Mouse (Mus musculus) heart, embryonic 12.5 days (tissue): ENCODE results near the gene Ghr. TPM values are rescaled to one million over a fixed set of nuclear protein-coding genes. Genes with fewer than 3 reads are reported as not detected.

ENCODE experiments used
- ATAC-seq: fragments of 200-750 bp; cut with Nextera tagmentation; 2 replicates; pipeline ENCODE4 v1.8.0; 2017; ENCODE audit warnings: moderate TSS enrichment, moderate library complexity; ENCODE audit not compliant: insufficient number of reproducible peaks, low FRiP score
- H3K27ac ChIP-seq: fragments of 300-500 bp; sonication (generic); 2 replicates; pipeline ENCODE4 v1.5.1; 2016; ENCODE audit warnings: mild to moderate bottlenecking, moderate library complexity; ENCODE audit not compliant: poor library complexity, severe bottlenecking
- H3K27me3 ChIP-seq: fragments of 300-500 bp; sonication (generic); replicated peaks from 2 replicates; pipeline ENCODE4 v1.6.1; 2016; ENCODE audit warnings: mild to moderate bottlenecking, moderate library complexity
- H3K36me3 ChIP-seq: fragments of 300-500 bp; sonication (generic); 2 replicates; pipeline ENCODE4 v1.6.1; 2016; ENCODE audit warnings: mild to moderate bottlenecking, moderate library complexity
- H3K4me1 ChIP-seq: fragments of 300-500 bp; sonication (generic); replicated peaks from 2 replicates; pipeline ENCODE4 v1.6.1; 2016; ENCODE audit warnings: mild to moderate bottlenecking
- H3K4me2 ChIP-seq: fragments of 300-500 bp; sonication (generic); 2 replicates; pipeline ENCODE4 v1.6.1; 2016; ENCODE audit warnings: mild to moderate bottlenecking, moderate library complexity
- H3K4me3 ChIP-seq: fragments of 300-500 bp; sonication (generic); 2 replicates; pipeline ENCODE4 v1.5.1; 2016; ENCODE audit warnings: mild to moderate bottlenecking
- H3K9ac ChIP-seq: fragments of 300-500 bp; sonication (generic); 2 replicates; pipeline ENCODE4 v1.6.1; 2016; ENCODE audit warnings: mild to moderate bottlenecking, moderate library complexity
- H3K9me3 ChIP-seq: fragments of 300-500 bp; sonication (generic); replicated peaks from 2 replicates; pipeline ENCODE4 v1.6.1; 2016; ENCODE audit warnings: mild to moderate bottlenecking, moderate library complexity
- WGBS: fragments of 180-500 bp; shearing (Covaris S2); methylation state at CpG from one replicate; pipeline ENCODE4 v1.1.7; 2016; 5-methylcytosine and 5-hydroxymethylcytosine counted together
- polyA plus RNA-seq: library from polyadenylated mRNA; unstranded; fragments of >200 nt; fragmentation: Nextera tagmentation; extraction: Ambion mirVana; gene quantifications from 2 replicates; pipeline ENCODE4 v1.2.1, GENCODE M21; 2016

Ghr gene
- polyA plus RNA-seq, 1 experiment from 2014 or later = 68.8 TPM

DNA sequence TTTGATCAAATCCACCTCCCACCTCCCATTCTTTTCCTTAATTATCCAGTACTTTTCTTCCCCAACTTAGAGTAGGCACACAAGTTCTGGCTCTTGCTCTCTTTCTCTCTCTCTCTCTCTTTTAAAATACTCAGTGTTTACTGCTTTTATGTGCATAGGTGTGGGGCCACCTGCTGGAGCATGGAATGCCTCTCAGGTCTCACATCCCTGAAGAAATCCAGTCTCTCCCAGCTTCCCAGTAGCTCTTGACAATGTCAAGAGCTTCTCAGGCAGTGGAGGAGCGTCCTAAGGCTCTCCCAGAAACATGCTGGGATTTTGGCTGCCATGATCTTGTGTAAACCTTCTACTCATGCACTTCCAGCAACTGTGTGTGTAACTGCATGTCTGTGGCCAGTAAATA, 253.0 kb downstream of the Ghr start:
- Histone ChIP-seq H3K36me3 (peaks cover 18% of the 10 kb centered on the region), H3K9me3 (no peaks in the 10 kb centered on the region), H3K4me2 (no peak overlapping the region), H3K27ac (no peak overlapping the region), H3K4me3 (no peak overlapping the region), H3K27me3 (no peaks in the 10 kb centered on the region), H3K9ac (no peak overlapping the region), H3K4me1 (no peaks in the 10 kb centered on the region)
- no peak for ATAC-seq
- 62% methylated on average over 1 of the region's 1 CpGs for WGBS

DNA sequence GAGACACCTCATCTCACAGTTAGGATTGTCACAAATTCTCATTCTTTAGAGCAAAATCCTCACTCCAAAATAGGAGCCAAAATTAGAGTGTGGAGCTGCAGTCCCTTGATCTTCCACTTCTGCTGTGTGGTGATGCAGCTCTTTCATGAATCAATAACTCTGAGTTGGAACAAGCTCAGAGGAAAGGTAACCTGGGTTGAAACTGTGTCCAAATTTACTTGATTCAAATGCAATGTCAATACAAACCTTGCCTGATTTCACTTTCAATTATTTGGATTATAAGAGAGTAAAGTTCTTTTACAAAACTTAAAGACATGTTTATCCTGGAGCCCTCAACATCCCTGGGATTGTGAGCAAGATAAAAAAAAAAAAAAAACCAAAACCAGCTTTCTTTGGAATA, 260.3 kb downstream of the Ghr start:
- Histone ChIP-seq H3K27me3 (no peaks in the 10 kb centered on the region), H3K4me3 (no peak overlapping the region), H3K27ac (no peak overlapping the region), H3K4me1 (no peaks in the 10 kb centered on the region), H3K9ac (no peak overlapping the region), H3K36me3 (peaks cover 15% of the 10 kb centered on the region), H3K4me2 (no peak overlapping the region), H3K9me3 (no peaks in the 10 kb centered on the region)
- no peak for ATAC-seq

DNA sequence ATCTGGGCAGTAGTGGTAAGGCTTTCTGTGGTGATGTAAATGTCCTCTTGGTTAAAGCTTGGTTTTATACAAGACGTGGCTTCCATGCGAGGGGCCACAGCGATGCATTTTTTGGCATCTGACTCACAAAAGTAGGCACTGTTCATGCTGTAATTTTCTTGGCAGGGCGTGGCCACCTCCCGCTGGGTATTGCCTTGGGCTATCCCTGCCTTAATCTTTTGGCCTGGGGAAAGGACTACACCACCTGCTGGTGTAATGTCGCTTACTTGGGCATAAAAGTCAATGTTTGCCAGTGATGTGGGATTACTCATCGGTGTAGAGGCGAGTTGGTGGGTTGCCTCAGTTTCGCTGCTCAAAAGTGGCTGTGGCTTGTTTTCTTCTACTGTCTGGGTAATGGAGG, 263.4 kb downstream of the Ghr start:
- Histone ChIP-seq H3K4me3 (no peak overlapping the region), H3K9me3 (no peaks in the 10 kb centered on the region), H3K4me2 (no peak overlapping the region), H3K4me1 (no peaks in the 10 kb centered on the region), H3K27me3 (no peaks in the 10 kb centered on the region), H3K27ac (no peak overlapping the region), H3K36me3 (peaks cover 10% of the 10 kb centered on the region), H3K9ac (no peak overlapping the region)
- WGBS = 87% methylated on average over 9 of the region's 9 CpGs
- ATAC-seq = no peak

DNA sequence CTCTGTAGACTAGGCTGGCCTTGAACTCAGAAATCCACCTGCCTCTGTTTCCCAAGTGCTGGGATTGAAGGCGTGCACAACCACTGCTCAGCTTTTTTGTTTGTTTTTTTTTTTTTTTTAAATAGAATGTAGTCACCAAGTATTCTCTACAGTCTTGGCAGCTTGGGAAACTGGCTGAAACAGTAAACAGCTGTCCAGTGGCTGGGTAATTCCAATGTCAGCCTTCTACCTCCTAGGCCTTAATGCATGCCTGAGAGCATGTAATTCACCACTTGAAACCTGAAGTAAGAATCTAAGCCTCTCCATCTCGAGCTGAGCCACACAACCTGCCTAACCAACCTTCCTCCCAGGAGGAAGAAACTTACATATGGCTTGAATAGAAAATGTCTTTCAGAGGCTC, 266.7 kb downstream of the Ghr start:
- WGBS = 84% methylated on average over 2 of the region's 2 CpGs
- Histone ChIP-seq H3K27ac (no peak overlapping the region), H3K9ac (no peak overlapping the region), H3K4me1 (0 out of 2 replicates have a peak, but pooled peaks cover 4% of the 10 kb centered on the region), H3K4me3 (no peak overlapping the region), H3K27me3 (no peaks in the 10 kb centered on the region), H3K9me3 (no peaks in the 10 kb centered on the region), H3K4me2 (no peak overlapping the region), H3K36me3 (peaks cover 10% of the 10 kb centered on the region)
- no peak for ATAC-seq

DNA sequence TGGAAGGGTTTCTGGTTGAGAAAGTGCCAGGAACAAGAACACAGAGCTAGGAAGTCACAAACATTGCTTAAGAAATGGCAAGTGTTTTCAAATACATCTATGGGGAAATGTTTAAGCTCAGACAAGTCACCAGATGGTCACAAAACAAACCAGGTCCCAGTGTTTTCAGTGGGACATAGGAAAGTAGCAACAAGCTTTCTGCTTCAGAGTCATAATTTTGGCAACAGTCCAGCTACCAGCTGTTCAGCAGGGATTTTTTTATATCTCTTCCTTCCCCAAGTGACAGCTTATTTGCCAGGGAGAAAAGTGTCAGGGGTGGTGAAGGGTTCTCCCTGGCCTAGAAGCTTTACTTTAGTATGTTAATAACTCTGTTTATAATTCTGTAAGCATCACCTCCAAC, 270.4 kb downstream of the Ghr start:
- Histone ChIP-seq H3K9me3 (no peaks in the 10 kb centered on the region), H3K27ac (no peak overlapping the region), H3K4me1 (0 out of 2 replicates have a peak, but pooled peaks cover 4% of the 10 kb centered on the region), H3K9ac (no peak overlapping the region), H3K4me3 (no peak overlapping the region), H3K27me3 (no peaks in the 10 kb centered on the region), H3K36me3 (no peaks in the 10 kb centered on the region; the same call in 1 of the 2 replicates), H3K4me2 (no peak overlapping the region)
- ATAC-seq = no peak

- 84% methylated on average over 3 of the region's 3 CpGs for WGBS
Observed at GRCm38 (mm10) chr15:3309856-3310255, 273.4 kb downstream of the Ghr start.

DNA sequence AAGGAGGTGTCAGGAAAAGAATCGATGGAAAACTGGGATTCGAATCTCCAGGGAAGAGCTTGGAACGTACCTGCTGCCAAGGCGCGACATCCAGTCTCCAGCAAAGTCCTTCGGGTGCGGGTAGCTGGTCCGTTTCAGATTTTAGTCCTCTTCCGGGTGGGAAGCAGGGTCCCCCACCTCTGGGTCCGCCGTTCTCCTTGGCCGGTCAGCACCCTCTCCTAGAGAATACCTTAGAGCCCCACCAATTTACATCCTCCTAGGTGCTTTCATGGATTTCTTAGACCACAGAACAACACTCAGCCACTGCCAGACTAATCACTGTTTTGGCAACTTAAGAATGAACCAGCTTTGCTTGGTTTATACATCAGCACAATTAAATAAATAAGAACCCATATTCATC, 279.9 kb downstream of the Ghr start, which contains the start of gene Ccdc152:
Ccdc152 (minus strand) TSS at position 101 of the 400 bp plus-strand sequence.
- no peak within 1 kb of the TSS for H3K4me2 ChIP-seq
- H3K4me3 ChIP-seq = no peak within 1 kb of the TSS
- no peak within 1 kb of the TSS for H3K9ac ChIP-seq
- ATAC-seq = no peak
- H3K27ac ChIP-seq = no peak within 1 kb of the TSS
- 81% methylated on average over 12 of the region's 12 CpGs for WGBS
- no peaks in the 10 kb centered on the region for H3K27me3 ChIP-seq
- H3K36me3 ChIP-seq = no peaks in the 10 kb centered on the region
- H3K4me1 ChIP-seq = no peaks in the 10 kb centered on the region
- H3K9me3 ChIP-seq = no peaks in the 10 kb centered on the region

More at GRCm38 (mm10) chr15:3309856-3310255, 273.4 kb downstream of the Ghr start:
- H3K27me3 ChIP-seq = no peaks in the 10 kb centered on the region
- 0 out of 2 replicates have a peak, but pooled peaks cover 4% of the 10 kb centered on the region for H3K4me1 ChIP-seq
- no peak overlapping the region for H3K9ac ChIP-seq
- no peak overlapping the region for H3K4me3 ChIP-seq
- H3K27ac ChIP-seq = no peak overlapping the region
- H3K4me2 ChIP-seq = no peak overlapping the region
- ATAC-seq = no peak
- no peaks in the 10 kb centered on the region for H3K9me3 ChIP-seq
- no peaks in the 10 kb centered on the region for H3K36me3 ChIP-seq

DNA sequence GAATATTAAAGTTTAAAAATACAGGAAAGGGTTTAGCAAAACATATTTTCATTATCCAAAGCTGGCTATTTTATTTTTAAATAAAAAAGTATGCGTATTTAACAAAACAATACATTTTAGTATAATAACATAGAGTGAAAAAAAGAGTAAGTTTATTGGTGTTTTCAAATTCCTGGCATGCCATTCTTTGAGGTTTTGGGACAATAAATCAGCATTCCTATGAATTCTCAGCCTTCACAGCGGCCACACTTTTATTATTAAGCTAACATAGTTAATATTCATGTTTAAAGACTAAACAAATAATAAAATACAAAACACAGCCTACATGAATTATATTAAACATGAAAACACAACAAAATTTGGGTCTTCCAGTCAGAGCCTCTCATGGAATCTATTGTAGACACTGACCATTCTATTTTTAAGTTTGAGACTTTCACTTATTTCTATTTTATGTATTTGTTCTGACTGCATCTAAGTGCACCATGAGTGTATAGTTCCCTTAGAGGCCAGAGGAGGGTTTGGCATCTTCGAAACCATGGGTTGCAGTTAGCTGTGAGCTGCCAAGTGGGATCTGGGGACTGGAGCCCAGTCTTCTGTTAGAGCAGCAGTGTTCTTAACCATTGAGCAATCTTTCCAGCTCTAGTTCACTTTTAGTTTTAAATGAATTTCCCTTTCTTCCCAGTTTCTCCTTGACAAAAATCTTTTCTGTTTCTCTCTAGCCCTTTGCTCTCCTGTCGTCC, 282.8 kb downstream of the Ghr start:
- Histone ChIP-seq H3K4me1 (no peaks in the 10 kb centered on the region), H3K9me3 (no peaks in the 10 kb centered on the region), H3K4me3 (no peak overlapping the region), H3K4me2 (no peak overlapping the region), H3K9ac (no peak overlapping the region), H3K27me3 (no peaks in the 10 kb centered on the region), H3K27ac (no peak overlapping the region), H3K36me3 (no peaks in the 10 kb centered on the region)
- no peak for ATAC-seq
- 71% methylated on average over 4 of the region's 4 CpGs for WGBS

DNA sequence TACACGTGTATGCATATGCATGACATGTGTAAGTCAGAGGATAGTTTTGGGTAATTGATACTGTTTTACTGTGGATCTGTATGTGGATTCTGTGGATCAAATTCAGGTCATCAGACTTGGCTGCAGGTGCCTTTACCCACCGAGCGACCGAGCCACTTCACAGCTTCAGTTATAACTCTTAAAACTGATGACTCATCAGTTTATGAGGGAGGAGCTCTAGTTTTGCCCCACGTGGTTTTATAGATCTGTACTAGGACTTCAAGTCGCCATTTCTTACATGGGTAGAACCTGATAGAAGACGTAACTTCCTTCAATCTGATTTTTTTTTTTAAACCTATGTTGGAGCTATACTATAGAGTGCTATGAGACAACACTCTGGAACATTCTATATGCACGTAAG, 285.7 kb downstream of the Ghr start:
- H3K9me3 ChIP-seq = no peaks in the 10 kb centered on the region
- no peak overlapping the region for H3K4me3 ChIP-seq
- no peak overlapping the region for H3K9ac ChIP-seq
- H3K36me3 ChIP-seq = no peaks in the 10 kb centered on the region
- no peaks in the 10 kb centered on the region for H3K27me3 ChIP-seq
- no peak overlapping the region for H3K4me2 ChIP-seq
- H3K27ac ChIP-seq = no peak overlapping the region
- no peaks in the 10 kb centered on the region for H3K4me1 ChIP-seq
- no peak for ATAC-seq
- 80% methylated on average over 8 of the region's 8 CpGs for WGBS

DNA sequence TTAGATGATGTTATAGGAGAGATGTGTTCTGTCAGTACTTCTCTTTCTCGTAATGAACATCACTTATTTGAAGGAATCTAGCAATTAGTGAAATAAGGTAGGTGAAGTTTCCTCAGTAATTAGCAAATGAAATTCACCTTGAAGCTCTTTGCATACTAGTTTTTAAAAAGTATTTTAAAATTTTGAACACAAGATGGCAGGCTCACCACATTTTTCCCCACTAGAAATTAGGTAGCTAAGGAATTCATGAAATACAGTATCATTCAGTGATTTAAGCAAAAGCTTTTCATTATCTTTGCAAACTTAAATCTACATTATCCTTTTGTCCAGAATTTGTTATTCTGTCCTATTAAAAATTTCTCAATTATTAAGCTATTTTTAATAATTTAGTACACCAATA, 287.3 kb downstream of the Ghr start:
- 70% methylated on average over 1 of the region's 1 CpGs for WGBS
- H3K4me1 ChIP-seq = no peaks in the 10 kb centered on the region
- no peaks in the 10 kb centered on the region for H3K27me3 ChIP-seq
- H3K36me3 ChIP-seq = no peaks in the 10 kb centered on the region
- no peak for ATAC-seq
- no peak overlapping the region for H3K9ac ChIP-seq
- H3K27ac ChIP-seq = no peak overlapping the region
- H3K4me3 ChIP-seq = no peak overlapping the region
- no peaks in the 10 kb centered on the region for H3K9me3 ChIP-seq
- no peak overlapping the region for H3K4me2 ChIP-seq

GRCm38 (mm10) chr15:3293477-3293876, 289.8 kb downstream of the Ghr start:
- no peaks in the 10 kb centered on the region for H3K9me3 ChIP-seq
- no peak for ATAC-seq
- 42% methylated on average over 1 of the region's 1 CpGs for WGBS

DNA sequence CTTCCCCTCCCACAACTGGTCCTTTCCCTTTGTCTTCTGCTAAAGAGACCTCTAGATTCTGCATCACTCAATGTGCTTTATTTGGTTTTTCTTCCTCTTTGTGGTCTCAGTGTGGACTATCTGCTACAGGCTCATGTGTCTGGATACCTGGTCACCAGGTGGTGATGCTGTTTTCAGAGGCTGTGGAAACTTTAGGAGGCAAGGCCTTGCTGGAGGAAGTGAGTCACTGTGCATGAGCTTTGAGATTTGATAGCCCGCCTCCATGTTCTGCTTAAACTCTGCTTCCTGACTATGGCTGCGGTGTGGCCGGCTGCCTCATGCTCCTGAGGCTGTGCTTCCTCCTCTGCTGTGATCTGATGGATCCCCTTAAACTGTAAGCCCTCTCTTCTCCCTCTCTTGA, 292.9 kb downstream of the Ghr start:
- no peak overlapping the region for H3K4me2 ChIP-seq
- no peak overlapping the region for H3K9ac ChIP-seq
- 91% methylated on average over 3 of the region's 3 CpGs for WGBS
- H3K27ac ChIP-seq = no peak overlapping the region
- no peaks in the 10 kb centered on the region for H3K27me3 ChIP-seq
- no peaks in the 10 kb centered on the region for H3K36me3 ChIP-seq
- H3K4me1 ChIP-seq = no peaks in the 10 kb centered on the region; the same call in 1 of the 2 replicates
- H3K9me3 ChIP-seq = no peaks in the 10 kb centered on the region
- ATAC-seq = no peak
- no peak overlapping the region for H3K4me3 ChIP-seq

More at GRCm38 (mm10) chr15:3293477-3293876, 289.8 kb downstream of the Ghr start:
- Histone ChIP-seq H3K9ac (no peak overlapping the region), H3K4me3 (no peak overlapping the region), H3K4me2 (no peak overlapping the region), H3K36me3 (no peaks in the 10 kb centered on the region), H3K27ac (no peak overlapping the region), H3K4me1 (no peaks in the 10 kb centered on the region), H3K27me3 (no peaks in the 10 kb centered on the region)
